Mouse (Mus musculus) bone marrow macrophage, adult 2 months (primary cell): ENCODE measurements at regions not wholly inside any gene's neighbourhood (a gene's known extent, or its start where the extent isn't known, plus 50 kb on each side); places are given as distances from the start of the nearest gene placed in this dataset.
"Not testable (repeated sequence)": the region's sequence is repeated elsewhere in the genome, so short reads cannot be mapped to it uniquely, and the experiment has no call there.

Experiments
- H3K27ac ChIP-seq: 2 replicates; pipeline ENCODE4 v1.5.1; 2012; ENCODE audit warnings: low read depth, low read length; ENCODE audit not compliant: insufficient read depth
- H3K4me1 ChIP-seq: 2 replicates; pipeline ENCODE4 v1.6.1; 2012; ENCODE audit warnings: low read length; ENCODE audit not compliant: control insufficient read depth, insufficient read depth
- H3K4me3 ChIP-seq: 2 replicates; pipeline ENCODE4 v1.5.1; 2012; ENCODE audit warnings: mild to moderate bottlenecking, low read length, moderate library complexity; ENCODE audit not compliant: insufficient read depth
- CTCF ChIP-seq: IDR thresholded peaks from 2 replicates; pipeline ENCODE4 v1.5.1; 2012; ENCODE audit warnings: low read depth, mild to moderate bottlenecking, low read length, moderate library complexity
- POLR2A ChIP-seq: IDR thresholded peaks from 2 replicates; pipeline ENCODE4 v1.6.1; 2012; ENCODE audit warnings: mild to moderate bottlenecking, low read depth, low read length, borderline replicate concordance

DNA sequence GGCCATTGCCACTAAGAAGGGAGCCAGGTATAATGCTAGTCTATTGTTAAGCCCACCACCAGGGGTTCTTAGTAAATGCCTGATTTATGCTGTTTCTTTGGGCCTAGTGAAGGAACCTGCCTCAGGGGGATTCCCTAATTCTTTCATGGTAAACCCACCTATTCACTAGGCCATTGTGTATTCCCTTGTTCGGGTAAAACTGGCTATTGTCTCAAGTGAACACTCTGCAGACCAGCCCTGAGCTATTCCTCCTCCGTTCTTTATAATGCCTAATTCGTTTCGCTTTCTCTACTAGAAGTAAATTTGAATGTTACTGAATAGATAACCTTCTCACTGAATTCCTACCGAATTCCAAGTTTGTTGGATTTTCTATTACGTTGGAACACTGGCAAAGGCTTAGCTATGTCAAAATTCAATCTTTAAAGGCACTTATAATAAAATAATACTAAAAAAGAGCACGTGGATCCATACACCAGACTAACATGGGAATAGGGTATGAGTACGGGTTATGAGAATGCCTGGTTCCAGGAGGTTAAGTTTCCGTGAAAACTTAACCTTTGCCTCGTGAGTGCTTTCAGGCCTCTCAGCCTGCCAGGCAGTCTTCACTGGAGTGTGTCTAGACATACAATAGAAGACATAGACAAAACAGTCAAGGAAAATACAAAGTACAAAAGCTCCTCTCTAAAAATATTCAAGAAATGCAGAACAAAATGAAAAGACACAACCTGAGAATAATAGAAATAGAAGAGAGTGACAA is 536.8 kb upstream of the Cntn5 start:
- not testable (repeated sequence) for H3K4me3 ChIP-seq, H3K4me1 ChIP-seq, H3K27ac ChIP-seq

DNA sequence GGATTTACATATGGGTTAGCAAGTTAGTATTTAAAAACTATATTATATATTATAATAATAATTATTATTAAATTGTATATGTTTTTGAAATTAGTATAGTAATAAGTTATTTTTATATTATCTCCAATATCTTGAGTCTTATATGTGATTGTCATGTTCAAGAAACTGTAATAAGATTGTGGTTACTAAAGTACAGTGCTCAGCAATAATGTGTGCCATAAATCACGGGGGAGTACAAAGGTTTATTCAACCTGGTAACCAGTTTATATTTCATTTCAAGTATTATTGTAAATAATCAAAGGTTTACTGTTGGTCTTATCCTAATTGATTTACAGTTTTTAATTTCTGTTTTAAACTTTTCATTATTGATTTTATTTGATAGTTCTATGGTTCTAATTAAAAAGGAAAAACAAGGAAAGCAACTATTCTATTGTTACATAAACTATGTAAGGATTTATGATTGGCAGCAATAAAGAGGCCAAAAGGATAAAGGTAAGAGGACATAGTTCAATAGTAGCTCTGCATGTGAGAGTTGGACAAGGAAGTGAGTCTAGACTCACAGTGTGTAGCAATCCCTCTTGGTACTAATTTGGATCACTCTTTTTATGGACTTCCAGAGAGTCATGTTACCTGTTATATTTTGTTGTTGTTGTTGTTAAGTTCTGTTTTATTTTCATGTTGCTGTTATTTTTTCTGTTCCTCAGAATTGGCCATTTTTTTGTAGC is 532.0 kb upstream of the Cntn5 start:
- Histone ChIP-seq H3K4me1 (no peaks in the 10 kb centered on the region), H3K4me3 (no peak overlapping the region), H3K27ac (no peak overlapping the region)
- no peak for TF ChIP-seq CTCF
- no peak for TF ChIP-seq POLR2A

DNA sequence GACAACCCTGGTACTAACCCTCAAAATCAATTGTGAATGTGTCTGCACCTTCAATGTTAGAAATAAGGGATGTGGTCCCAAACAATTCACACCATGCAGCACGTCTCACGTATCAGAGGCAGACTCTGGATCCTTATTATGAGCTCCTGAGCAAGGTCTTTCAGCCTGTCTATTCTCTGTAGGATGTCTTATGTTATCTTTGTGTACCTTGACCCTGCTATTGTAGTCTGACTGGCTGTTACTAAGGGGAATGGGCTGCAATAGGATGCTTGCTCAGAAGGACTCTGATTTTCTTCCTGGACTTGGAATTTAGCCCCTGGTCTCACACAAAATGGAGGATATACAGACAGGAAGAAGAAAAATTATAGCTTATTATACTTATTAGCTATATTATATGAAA is 531.4 kb upstream of the Cntn5 start:
- H3K4me3 ChIP-seq = no peak overlapping the region
- no peak overlapping the region for H3K27ac ChIP-seq
- H3K4me1 ChIP-seq = no peaks in the 10 kb centered on the region
- TF ChIP-seq CTCF = no peak
- TF ChIP-seq POLR2A = no peak

DNA sequence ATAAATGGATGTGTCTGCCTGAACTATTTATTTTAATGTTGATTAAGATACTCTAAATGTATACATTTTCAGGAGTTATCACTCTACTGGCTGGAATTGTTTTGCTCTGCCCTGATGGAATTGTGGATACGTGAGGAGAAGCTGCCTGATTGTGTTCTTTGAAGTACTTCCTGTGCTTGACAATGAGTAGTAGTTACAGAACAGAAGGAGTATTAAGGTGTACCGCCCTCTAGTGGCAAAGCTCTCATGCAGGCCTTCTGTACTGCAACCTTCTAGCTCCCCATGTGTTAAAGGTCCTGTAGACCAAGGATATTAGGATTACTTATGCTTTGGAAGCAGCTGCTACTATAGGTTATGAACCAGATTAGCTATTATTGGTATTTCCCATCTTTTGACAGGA is 530.4 kb upstream of the Cntn5 start:
- Histone ChIP-seq H3K4me3 (no peak overlapping the region), H3K27ac (no peak overlapping the region), H3K4me1 (no peaks in the 10 kb centered on the region)
- TF ChIP-seq CTCF (no peak), POLR2A (no peak)

DNA sequence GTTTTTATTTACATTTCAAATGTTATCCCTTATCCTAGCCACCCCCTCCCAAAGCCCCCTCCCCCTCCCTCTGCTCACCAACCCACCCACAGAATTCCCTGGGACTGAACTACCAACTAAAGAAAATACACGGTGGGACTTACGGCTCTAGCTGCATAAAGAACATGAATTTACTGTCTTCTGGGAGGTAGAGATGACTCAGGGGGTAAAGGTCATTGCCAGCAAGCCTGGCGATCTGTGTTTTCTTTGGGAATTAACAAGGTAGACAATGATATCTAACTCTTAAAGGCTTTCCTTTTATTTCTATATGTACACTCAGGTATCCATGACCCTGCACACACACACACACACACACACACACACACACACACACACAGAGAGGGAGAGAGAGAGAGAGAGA is 521.9 kb upstream of the Cntn5 start:
- Histone ChIP-seq H3K27ac (no peak overlapping the region), H3K4me1 (no peaks in the 10 kb centered on the region), H3K4me3 (no peak overlapping the region)
- TF ChIP-seq POLR2A = no peak
- no peak for TF ChIP-seq CTCF

DNA sequence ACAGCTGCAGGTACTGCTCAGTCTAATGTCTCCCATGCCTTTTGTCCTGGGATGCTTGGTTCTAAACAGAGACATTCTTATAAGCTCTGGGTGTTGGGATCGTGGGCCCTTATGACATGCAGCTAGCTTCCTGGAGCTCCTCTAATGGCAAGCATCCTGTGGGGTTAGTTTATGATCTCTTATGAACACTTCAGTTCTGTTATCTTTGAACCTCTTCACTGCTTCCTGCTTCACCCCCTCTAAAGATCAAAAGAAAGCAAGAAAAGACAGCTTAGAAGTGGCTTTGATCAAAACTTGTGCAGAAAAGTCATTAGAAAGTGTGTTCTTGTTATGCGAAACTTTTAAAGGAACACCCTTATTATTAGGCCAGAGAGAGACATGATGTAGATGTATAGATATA is 492.3 kb upstream of the Cntn5 start:
- no peaks in the 10 kb centered on the region for H3K4me1 ChIP-seq
- no peak overlapping the region for H3K27ac ChIP-seq
- no peak for TF ChIP-seq CTCF
- no peak for TF ChIP-seq POLR2A
- H3K4me3 ChIP-seq = no peak overlapping the region

DNA sequence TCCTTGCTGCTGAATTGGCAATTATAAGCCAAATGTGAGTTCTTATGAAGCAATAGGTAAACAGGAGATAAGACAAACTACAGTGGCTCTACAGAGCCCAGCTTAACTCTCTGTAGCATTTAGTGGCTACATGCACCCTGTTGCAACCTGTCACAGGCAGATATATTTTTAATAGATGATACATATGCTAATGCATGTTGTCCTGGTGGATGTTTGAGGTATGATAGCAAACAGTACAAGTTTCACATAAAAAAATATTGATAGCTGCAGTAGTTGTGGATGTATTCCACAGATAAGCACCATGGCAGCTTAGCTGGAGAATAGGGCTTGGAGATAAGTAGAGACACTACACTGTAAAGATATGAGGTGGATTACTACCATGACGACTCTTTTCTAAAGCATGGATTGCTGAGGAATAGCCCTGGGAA is 477.1 kb upstream of the Cntn5 start:
- no peak overlapping the region for H3K27ac ChIP-seq
- no peak for TF ChIP-seq POLR2A
- TF ChIP-seq CTCF = no peak
- no peaks in the 10 kb centered on the region for H3K4me1 ChIP-seq
- H3K4me3 ChIP-seq = no peak overlapping the region

DNA sequence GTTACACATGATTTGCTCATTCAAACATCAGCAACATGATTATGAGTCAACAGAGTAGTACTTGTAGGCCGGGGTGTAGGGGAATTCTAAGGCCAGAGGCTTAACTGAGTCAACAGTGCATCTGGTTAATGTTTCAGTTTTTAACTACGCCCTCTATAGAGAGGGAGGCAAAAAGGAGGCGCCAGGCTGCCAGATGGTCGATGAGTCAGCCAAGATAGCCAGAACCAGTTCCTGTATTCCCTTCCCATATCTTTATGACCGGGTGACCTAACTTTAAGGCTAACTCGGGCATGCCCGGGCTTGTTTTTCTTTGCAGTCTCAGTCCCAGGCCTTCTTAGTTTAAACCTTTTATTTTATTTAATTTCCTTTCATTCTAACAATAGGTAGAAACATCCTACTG is 476.0 kb upstream of the Cntn5 start:
- Histone ChIP-seq H3K4me1 (no peaks in the 10 kb centered on the region), H3K27ac (peak overlapping the region; percentile 23; the same call in 1 of the 2 replicates), H3K4me3 (no peak overlapping the region)
- TF ChIP-seq CTCF = no peak

DNA sequence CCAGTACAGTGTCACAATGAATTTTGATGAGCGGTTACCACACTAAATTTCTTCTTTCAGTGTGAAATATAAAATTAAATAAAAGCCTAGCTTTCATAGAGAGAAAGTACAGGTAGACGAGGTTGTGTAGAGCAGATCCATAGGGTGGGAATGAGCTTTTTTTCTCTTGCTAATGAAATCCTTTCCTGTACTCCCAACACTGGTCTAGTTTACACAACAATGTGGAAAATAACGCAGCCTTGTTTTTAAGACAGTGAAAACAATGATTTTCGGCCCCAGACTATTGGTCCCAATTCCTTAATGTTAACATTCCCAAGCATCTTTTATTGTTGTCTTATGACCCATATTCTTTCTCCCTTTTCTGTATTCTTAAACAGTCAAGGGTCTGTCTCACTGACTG is 473.5 kb upstream of the Cntn5 start:
- no peak for TF ChIP-seq CTCF
- TF ChIP-seq POLR2A = no peak
- Histone ChIP-seq H3K27ac (no peak overlapping the region), H3K4me3 (no peak overlapping the region), H3K4me1 (no peaks in the 10 kb centered on the region)

DNA sequence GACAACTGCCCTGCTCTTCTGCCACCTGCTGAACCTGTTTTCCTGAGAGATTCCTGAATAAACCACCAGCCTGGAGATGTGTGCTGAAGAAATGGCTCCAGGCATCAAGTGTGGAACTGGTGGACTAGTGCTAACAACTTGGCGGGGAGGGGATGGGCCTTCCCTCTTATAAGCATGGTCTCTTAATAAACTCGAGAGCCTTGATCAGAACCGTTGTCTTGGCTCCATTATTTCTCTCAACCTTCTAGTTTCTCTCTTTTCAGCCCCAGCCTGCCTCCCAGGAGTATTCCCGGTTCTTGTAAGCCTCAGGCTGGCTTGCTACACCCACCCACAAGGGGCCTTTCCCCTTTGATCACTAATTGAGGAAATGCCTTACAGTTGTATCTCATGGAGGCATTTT is 473.0 kb upstream of the Cntn5 start:
- TF ChIP-seq POLR2A (no peak), CTCF (no peak)
- no peak overlapping the region for H3K27ac ChIP-seq
- H3K4me3 ChIP-seq = no peak overlapping the region
- H3K4me1 ChIP-seq = no peaks in the 10 kb centered on the region
